Mouse (Mus musculus) hindbrain, embryonic 12.5 days (tissue): ENCODE results near the gene Pet100. TPM values are rescaled to one million over a fixed set of nuclear protein-coding genes. Genes with fewer than 3 reads are reported as not detected.
"Not testable (repeated sequence)": the region's sequence is repeated elsewhere in the genome, so short reads cannot be mapped to it uniquely, and the experiment has no call there.

Source experiments
- ATAC-seq: fragments of 200-750 bp; cut with Nextera tagmentation; 2 replicates; pipeline ENCODE4 v1.8.0; 2017; ENCODE audit warnings: moderate TSS enrichment; ENCODE audit not compliant: low FRiP score
- H3K27ac ChIP-seq: fragments of 300-500 bp; sonication (generic); 2 replicates; pipeline ENCODE4 v1.5.1; 2016; ENCODE audit warnings: mild to moderate bottlenecking
- H3K27me3 ChIP-seq: fragments of 300-500 bp; sonication (generic); 2 replicates; pipeline ENCODE4 v1.6.1; 2016; ENCODE audit warnings: mild to moderate bottlenecking
- H3K36me3 ChIP-seq: fragments of 300-500 bp; sonication (generic); 2 replicates; pipeline ENCODE4 v1.6.1; 2016; ENCODE audit warnings: mild to moderate bottlenecking
- H3K4me1 ChIP-seq: fragments of 300-500 bp; sonication (generic); 2 replicates; pipeline ENCODE4 v1.6.1; 2016
- H3K4me2 ChIP-seq: fragments of 300-500 bp; sonication (generic); replicated peaks from 2 replicates; pipeline ENCODE4 v1.6.1; 2016; ENCODE audit warnings: mild to moderate bottlenecking
- H3K4me3 ChIP-seq: fragments of 300-500 bp; sonication (generic); 2 replicates; pipeline ENCODE4 v1.5.1; 2016; ENCODE audit warnings: mild to moderate bottlenecking
- H3K9ac ChIP-seq: fragments of 300-500 bp; sonication (generic); 2 replicates; pipeline ENCODE4 v1.6.1; 2016; ENCODE audit warnings: mild to moderate bottlenecking, moderate library complexity
- H3K9me3 ChIP-seq: fragments of 300-500 bp; sonication (generic); replicated peaks from 2 replicates; pipeline ENCODE4 v1.6.1; 2016; ENCODE audit warnings: mild to moderate bottlenecking
- WGBS: fragments of 180-500 bp; shearing (Covaris S2); methylation state at CpG from one replicate; pipeline ENCODE4 v1.1.7; 2016; 5-methylcytosine and 5-hydroxymethylcytosine counted together
- polyA plus RNA-seq: library from polyadenylated mRNA; unstranded; fragments of >200 nt; fragmentation: Nextera tagmentation; extraction: Ambion mirVana; gene quantifications from 2 replicates; pipeline ENCODE4 v1.2.1, GENCODE M21; 2016

Pet100 gene
- polyA plus RNA-seq, result 112 and 116 TPM in 2 replicates

- H3K4me2 ChIP-seq, result peak within 1 kb of the TSS; percentile 73
- H3K9me3 ChIP-seq, result no peaks in the 10 kb centered on the region
- H3K27ac ChIP-seq, result no peak within 1 kb of the TSS
- WGBS, result under 1% methylated on average over 37 of the region's 37 CpGs
- H3K4me1 ChIP-seq, result peaks cover 18% of the 10 kb centered on the region
- H3K36me3 ChIP-seq, result peaks cover 20% of the 10 kb centered on the region
- peak within 1 kb of the TSS; percentile 80 for H3K9ac ChIP-seq
- H3K27me3 ChIP-seq, result no peaks in the 10 kb centered on the region; the same call in 1 of the 2 replicates
- peak within 1 kb of the TSS; percentile 88 for H3K4me3 ChIP-seq
- ATAC-seq, result peak; percentile 97
These were observed at the start of gene Pet100, which contains the start of gene Xab2 for GRCm38 (mm10) chr8:3621199-3621970. Gene Pet100, plus strand, starts transcription at chr8:3621548. Gene Xab2, minus strand, starts transcription at chr8:3621316.

- ATAC-seq, result no peak
- no peak overlapping the region for H3K9ac ChIP-seq
- H3K36me3 ChIP-seq, result no peaks in the 10 kb centered on the region
- H3K27me3 ChIP-seq, result no peaks in the 10 kb centered on the region
- no peaks in the 10 kb centered on the region for H3K9me3 ChIP-seq
- H3K4me1 ChIP-seq, result no peaks in the 10 kb centered on the region
- 91% methylated on average over 3 of the region's 3 CpGs for WGBS
- H3K27ac ChIP-seq, result no peak overlapping the region
- no peak overlapping the region for H3K4me2 ChIP-seq
- H3K4me3 ChIP-seq, result no peak overlapping the region
These were observed 46.8 kb upstream of the Pet100 start for GRCm38 (mm10) chr8:3574546-3574945.

GRCm38 (mm10) chr8:3576211-3576960 lies 45.0 kb upstream of the Pet100 start:
- H3K4me2 ChIP-seq, result no peak overlapping the region
- no peaks in the 10 kb centered on the region for H3K36me3 ChIP-seq
- no peak overlapping the region for H3K9ac ChIP-seq
- no peaks in the 10 kb centered on the region for H3K9me3 ChIP-seq
- no peaks in the 10 kb centered on the region for H3K27me3 ChIP-seq
- WGBS, result 77% methylated on average over 15 of the region's 15 CpGs
- no peak overlapping the region for H3K4me3 ChIP-seq
- no peak overlapping the region for H3K27ac ChIP-seq
- ATAC-seq, result no peak
- no peaks in the 10 kb centered on the region for H3K4me1 ChIP-seq

GRCm38 (mm10) chr8:3579390-3580364 lies 41.7 kb upstream of the Pet100 start:
- H3K9ac ChIP-seq, result no peak overlapping the region
- 84% methylated on average over 9 of the region's 9 CpGs for WGBS
- H3K4me3 ChIP-seq, result no peak overlapping the region
- H3K27me3 ChIP-seq, result no peaks in the 10 kb centered on the region
- ATAC-seq, result no peak
- no peak overlapping the region for H3K27ac ChIP-seq
- H3K4me2 ChIP-seq, result no peak overlapping the region
- no peaks in the 10 kb centered on the region for H3K9me3 ChIP-seq
- no peaks in the 10 kb centered on the region for H3K36me3 ChIP-seq
- no peaks in the 10 kb centered on the region for H3K4me1 ChIP-seq

- not testable (repeated sequence) for H3K27me3 ChIP-seq, H3K9me3 ChIP-seq, H3K9ac ChIP-seq, H3K4me3 ChIP-seq, H3K36me3 ChIP-seq, H3K4me1 ChIP-seq, H3K4me2 ChIP-seq, ATAC-seq, H3K27ac ChIP-seq
- 69% methylated on average over 1 of the region's 3 CpGs for WGBS
These were observed 39.4 kb upstream of the Pet100 start for GRCm38 (mm10) chr8:3581961-3582360.

GRCm38 (mm10) chr8:3586452-3586851 lies 34.9 kb upstream of the Pet100 start:
- H3K9me3 ChIP-seq, result no peaks in the 10 kb centered on the region
- no peaks in the 10 kb centered on the region for H3K36me3 ChIP-seq
- no peak for ATAC-seq
- 94% methylated on average over 2 of the region's 2 CpGs for WGBS
- H3K27me3 ChIP-seq, result no peaks in the 10 kb centered on the region
- H3K27ac ChIP-seq, result no peak overlapping the region
- no peak overlapping the region for H3K4me2 ChIP-seq
- no peak overlapping the region for H3K4me3 ChIP-seq
- peaks cover 5% of the 10 kb centered on the region; the same call in 1 of the 2 replicates for H3K4me1 ChIP-seq
- H3K9ac ChIP-seq, result no peak overlapping the region

- peaks cover 5% of the 10 kb centered on the region; the same call in 1 of the 2 replicates for H3K4me1 ChIP-seq
- no peaks in the 10 kb centered on the region for H3K36me3 ChIP-seq
- no peaks in the 10 kb centered on the region for H3K9me3 ChIP-seq
- peak within 1 kb of the TSS; percentile 82 for H3K27ac ChIP-seq
- ATAC-seq, result no peak; the same call in 1 of the 2 replicates
- no peaks in the 10 kb centered on the region for H3K27me3 ChIP-seq
- peak within 1 kb of the TSS; percentile 80 for H3K9ac ChIP-seq
- peak within 1 kb of the TSS; percentile 67 for H3K4me3 ChIP-seq
- 5% methylated on average over 7 of the region's 7 CpGs for WGBS
- peak within 1 kb of the TSS; percentile 63 for H3K4me2 ChIP-seq
These were observed 34.4 kb upstream of the Pet100 start, which contains the start of gene Camsap3 for GRCm38 (mm10) chr8:3586993-3587390. Gene Camsap3, plus strand, starts transcription at chr8:3587293.

- Histone ChIP-seq H3K36me3 (no peaks in the 10 kb centered on the region), H3K27me3 (no peaks in the 10 kb centered on the region), H3K9me3 (no peaks in the 10 kb centered on the region), H3K4me3 (peak overlapping the region; percentile 67), H3K27ac (peak overlapping the region; percentile 82), H3K9ac (peak overlapping the region; percentile 80), H3K4me2 (peak overlapping the region; percentile 63), H3K4me1 (peaks cover 5% of the 10 kb centered on the region; the same call in 1 of the 2 replicates)
- ATAC-seq, result peak; percentile 76
- under 1% methylated on average over 77 of the region's 77 CpGs for WGBS
These were observed 33.7 kb upstream of the Pet100 start for GRCm38 (mm10) chr8:3587391-3588257.

- Histone ChIP-seq H3K9me3 (no peaks in the 10 kb centered on the region), H3K4me3 (peak overlapping the region; percentile 67), H3K4me2 (peak overlapping the region; percentile 63), H3K27me3 (no peaks in the 10 kb centered on the region), H3K9ac (peak overlapping the region; percentile 80), H3K36me3 (no peaks in the 10 kb centered on the region), H3K27ac (peak overlapping the region; percentile 82), H3K4me1 (peaks cover 5% of the 10 kb centered on the region; the same call in 1 of the 2 replicates)
- 6% methylated on average over 11 of the region's 11 CpGs for WGBS
- ATAC-seq, result peak; percentile 75
These were observed 33.1 kb upstream of the Pet100 start for GRCm38 (mm10) chr8:3588258-3588633.

GRCm38 (mm10) chr8:3593470-3593869 lies 27.9 kb upstream of the Pet100 start:
- H3K4me2 ChIP-seq, result no peak overlapping the region
- peaks cover 7% of the 10 kb centered on the region for H3K36me3 ChIP-seq
- H3K9ac ChIP-seq, result no peak overlapping the region
- no peak for ATAC-seq
- H3K27ac ChIP-seq, result no peak overlapping the region
- 68% methylated on average over 3 of the region's 3 CpGs for WGBS
- no peaks in the 10 kb centered on the region for H3K27me3 ChIP-seq
- no peak overlapping the region for H3K4me3 ChIP-seq
- peaks cover 9% of the 10 kb centered on the region; the same call in 1 of the 2 replicates for H3K4me1 ChIP-seq
- no peaks in the 10 kb centered on the region for H3K9me3 ChIP-seq

GRCm38 (mm10) chr8:3594466-3594865 lies 26.9 kb upstream of the Pet100 start:
- 91% methylated on average over 2 of the region's 2 CpGs for WGBS
- no peak for ATAC-seq
- Histone ChIP-seq H3K27me3 (no peaks in the 10 kb centered on the region), H3K9me3 (no peaks in the 10 kb centered on the region), H3K27ac (no peak overlapping the region), H3K4me1 (peaks cover 4% of the 10 kb centered on the region; the same call in 1 of the 2 replicates), H3K36me3 (peaks cover 17% of the 10 kb centered on the region), H3K9ac (no peak overlapping the region), H3K4me2 (no peak overlapping the region), H3K4me3 (no peak overlapping the region)
